Mouse (Mus musculus): Measurements from ENCODE around the gene Slc38a10. TPM values are rescaled to one million over a fixed set of nuclear protein-coding genes. Genes with fewer than 3 reads are reported as not detected.

Slc38a10 gene
- total RNA-seq, 2 experiments from 2014 or later, result 32.2 to 51.7 TPM

DNA sequence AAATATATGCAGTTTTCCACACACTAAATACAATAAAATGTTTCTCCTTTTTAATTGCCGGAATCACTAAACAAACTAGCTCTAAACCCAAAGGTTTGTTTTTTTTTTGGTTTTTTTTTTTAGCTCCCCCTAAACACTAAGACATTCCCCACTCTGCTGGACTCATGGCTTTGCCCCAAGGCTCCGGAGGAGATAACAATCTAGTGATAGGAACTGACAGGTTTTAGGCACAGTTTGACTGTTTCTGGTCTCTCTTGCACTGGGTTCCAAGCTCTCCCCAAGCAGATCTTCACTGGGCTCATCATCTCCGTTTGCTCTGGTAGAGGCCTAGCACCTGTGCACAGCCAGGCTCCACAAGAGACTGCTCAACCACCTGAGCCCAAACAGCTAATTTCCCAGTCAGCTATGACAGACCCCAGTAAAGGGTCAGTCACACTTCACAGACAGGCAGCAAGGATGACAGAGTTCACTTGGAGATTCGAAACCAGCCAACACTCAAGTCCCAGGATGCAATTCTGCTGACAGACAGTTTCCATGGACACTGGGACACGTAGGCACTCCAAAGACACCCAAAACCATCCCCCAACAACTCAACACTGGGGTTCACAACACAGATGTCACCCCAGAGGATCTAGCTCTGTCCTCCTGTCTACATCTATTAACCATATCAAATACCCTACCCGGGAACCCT is 1.5 kb downstream of the Slc38a10 start:
- intact Hi-C loops (cut with DNase I), result no loop called here

DNA sequence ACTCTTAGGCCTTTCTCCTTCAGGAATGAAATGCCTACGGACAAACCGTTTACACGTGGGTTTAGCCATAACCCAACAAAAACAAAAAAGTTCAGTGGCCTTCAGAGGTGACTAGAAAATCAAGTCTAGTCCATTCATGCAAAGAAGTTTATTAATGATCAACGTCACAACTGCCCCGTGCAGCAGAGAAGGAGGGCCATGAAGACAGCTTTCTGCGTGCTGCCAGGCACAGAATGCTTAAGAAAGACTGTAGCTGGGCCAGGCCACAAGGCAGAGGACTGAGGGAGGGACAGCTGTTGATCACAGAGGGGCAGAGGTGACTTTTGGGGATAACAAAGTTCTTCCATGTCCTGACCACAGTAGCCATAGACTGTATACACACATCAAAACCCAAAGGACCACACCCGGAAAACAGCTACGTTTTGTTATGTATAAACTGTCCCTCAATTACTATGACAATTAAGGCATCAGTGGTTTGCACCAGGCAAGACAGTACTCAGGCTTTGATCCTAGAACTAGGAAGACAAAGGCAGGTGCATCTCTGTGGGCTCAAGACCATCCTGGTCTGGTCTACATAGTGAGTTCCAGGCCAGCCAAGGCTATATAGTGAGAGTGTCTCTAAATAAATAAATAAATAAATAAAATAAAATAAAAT is 2.8 kb downstream of the Slc38a10 start:
- intact Hi-C loops (cut with DNase I), result no loop called here
- no peak for TF ChIP-seq CTCF (IDR thresholded peaks at IDR 0.05)
- DNase-seq, result no peak
- Histone ChIP-seq H3K27ac (no peak overlapping the region), H3K4me3 (no peak overlapping the region)

More for the DNA sequence above, 1.5 kb downstream of the Slc38a10 start:
- Histone ChIP-seq H3K27ac (peak overlapping the region; percentile 93), H3K4me3 (peak overlapping the region; percentile 99)
- no peak for TF ChIP-seq CTCF (IDR thresholded peaks at IDR 0.05)
- no peak for DNase-seq

DNA sequence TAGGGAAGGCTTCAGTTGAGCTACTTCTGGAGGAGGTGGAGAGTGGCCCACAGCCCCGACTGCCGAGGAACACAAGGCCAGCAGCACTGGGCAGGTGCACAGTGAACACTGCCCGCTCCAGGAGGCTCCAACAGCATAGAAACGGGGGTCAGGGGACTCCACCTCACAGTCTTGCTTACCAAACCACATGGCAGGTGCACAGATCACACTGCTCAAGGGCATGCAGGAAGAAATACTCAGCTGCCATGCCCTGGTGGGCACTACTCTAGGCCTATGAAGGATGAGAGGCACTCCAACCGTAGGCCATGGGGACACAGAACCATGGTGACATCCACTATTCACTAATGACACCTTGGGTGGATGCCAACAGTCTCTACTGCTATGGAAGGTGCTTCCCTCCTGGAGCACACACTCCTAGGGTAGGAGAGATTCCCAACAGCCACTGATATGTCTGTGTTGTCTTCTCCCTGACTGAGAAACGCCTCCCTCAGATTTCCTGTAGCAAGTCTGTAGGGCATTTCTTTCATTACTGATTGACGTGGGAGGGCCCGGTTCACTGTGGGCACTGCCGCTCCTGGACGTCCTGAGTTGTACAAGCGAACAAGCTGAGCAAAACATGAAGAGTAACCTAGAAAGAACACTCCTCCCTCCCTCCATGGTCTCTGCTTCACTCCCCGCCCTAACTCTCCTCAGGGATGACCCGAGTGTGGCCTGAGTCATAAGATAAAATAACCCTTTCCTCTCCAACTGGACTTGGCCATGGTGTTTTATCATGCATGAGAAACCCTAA is 7.2 kb downstream of the Slc38a10 start:
- TF ChIP-seq CTCF (IDR thresholded peaks at IDR 0.05), result no peak
- no peak for DNase-seq
- Histone ChIP-seq H3K27ac (peak overlapping the region; percentile 81), H3K4me3 (no peak overlapping the region)
- intact Hi-C loops (cut with DNase I), result no loop called here

DNA sequence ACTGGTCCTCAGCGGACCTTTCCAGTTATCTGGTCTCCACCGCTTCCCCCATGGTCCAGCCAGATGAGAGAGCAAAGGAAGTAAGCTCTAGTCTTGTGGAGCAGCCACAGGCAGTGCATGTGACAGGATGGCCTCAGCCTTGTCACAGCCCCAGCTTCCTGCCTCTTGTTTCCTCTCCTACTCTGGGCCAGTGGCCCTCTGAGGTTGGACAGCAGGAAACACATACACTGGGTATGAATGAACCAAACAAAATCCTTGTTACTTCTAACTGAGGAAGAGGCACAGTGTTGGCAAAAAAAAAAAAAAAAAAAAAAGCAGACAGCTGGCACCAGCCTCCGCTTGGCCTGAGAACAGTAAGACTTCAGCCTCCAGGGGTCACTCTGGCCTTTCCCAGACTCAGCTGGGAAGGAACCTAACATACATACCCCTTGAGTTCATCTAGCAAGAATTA is 8.5 kb downstream of the Slc38a10 start:
- intact Hi-C loops (cut with DNase I), result no loop called here
- peak; percentile 53 for DNase-seq
- peak overlapping the region; percentile 81 for H3K27ac ChIP-seq
- TF ChIP-seq CTCF (IDR thresholded peaks at IDR 0.05), result peak; percentile 53
- H3K4me3 ChIP-seq, result no peak overlapping the region

DNA sequence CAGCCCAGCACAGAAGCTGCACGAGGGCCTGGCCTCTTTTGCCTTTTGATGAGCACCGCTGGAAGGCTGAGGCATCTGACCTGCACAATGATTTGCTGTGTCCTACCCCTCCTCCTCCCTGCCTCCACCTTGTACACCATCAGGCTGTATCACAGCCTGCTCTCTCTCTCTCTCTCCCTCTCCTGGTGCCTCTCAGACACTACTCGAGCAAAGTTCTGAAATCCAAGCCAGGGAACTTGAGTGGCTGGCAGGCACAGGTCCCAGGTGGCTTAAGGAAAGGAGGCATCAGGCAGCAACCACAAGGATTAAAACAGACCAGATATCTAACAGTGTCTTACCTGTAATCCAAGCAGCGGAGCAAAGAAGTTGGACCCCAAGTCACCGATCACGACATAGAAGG is 10.9 kb downstream of the Slc38a10 start:
- Histone ChIP-seq H3K27ac (peak overlapping the region; percentile 74), H3K4me3 (no peak overlapping the region)
- DNase-seq, result peak; percentile 65
- intact Hi-C loops (cut with DNase I), result no loop called here
- peak; percentile 50 for TF ChIP-seq CTCF (IDR thresholded peaks at IDR 0.05)

DNA sequence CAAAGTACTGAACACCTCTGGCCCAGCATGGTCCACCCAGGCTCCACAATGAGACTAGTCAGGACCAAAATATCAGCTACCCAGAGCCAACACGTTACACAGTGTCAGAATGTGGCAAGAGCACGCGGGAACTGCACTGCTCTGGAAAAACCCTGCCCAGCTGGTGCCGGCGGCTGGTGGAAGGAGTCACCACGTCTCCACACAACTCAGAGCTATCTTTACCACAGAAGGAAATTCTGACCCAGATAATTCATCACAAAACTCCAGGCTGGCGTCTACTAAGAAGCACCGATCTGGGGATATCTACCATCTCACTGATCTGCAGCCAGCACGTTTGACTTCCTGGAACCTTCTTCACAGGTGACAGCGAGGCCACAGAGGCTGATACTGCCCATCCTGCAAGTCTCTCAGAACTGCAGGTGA is 11.8 kb downstream of the Slc38a10 start:
- no peak for TF ChIP-seq CTCF (IDR thresholded peaks at IDR 0.05)
- peak; percentile 59 for DNase-seq
- Histone ChIP-seq H3K4me3 (no peak overlapping the region), H3K27ac (peak overlapping the region; percentile 74)
- intact Hi-C loops (cut with DNase I), result no loop called here

DNA sequence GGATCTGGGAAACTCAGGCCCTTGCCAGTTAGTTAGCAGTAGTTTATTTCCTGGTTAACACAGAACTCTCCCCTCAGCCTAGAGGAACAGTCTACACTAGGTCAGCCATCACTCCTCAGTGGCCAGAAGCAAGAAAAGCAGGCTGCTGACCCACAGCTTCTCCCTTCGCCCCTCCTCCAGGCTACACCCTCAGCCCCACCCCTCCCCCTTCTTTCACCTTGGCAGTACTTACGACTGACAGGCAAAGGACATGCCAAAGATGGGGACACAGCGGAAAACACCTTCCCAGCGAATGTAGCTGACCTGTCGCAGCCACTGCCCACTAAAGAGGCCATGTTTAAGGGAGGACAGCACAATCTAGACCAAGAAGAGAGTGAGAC is 13.5 kb downstream of the Slc38a10 start:
- intact Hi-C loops (cut with DNase I), result no loop called here
- TF ChIP-seq CTCF (IDR thresholded peaks at IDR 0.05), result no peak
- Histone ChIP-seq H3K4me3 (peak overlapping the region; percentile 24), H3K27ac (peak overlapping the region; percentile 74)
- peak; percentile 60 for DNase-seq

DNA sequence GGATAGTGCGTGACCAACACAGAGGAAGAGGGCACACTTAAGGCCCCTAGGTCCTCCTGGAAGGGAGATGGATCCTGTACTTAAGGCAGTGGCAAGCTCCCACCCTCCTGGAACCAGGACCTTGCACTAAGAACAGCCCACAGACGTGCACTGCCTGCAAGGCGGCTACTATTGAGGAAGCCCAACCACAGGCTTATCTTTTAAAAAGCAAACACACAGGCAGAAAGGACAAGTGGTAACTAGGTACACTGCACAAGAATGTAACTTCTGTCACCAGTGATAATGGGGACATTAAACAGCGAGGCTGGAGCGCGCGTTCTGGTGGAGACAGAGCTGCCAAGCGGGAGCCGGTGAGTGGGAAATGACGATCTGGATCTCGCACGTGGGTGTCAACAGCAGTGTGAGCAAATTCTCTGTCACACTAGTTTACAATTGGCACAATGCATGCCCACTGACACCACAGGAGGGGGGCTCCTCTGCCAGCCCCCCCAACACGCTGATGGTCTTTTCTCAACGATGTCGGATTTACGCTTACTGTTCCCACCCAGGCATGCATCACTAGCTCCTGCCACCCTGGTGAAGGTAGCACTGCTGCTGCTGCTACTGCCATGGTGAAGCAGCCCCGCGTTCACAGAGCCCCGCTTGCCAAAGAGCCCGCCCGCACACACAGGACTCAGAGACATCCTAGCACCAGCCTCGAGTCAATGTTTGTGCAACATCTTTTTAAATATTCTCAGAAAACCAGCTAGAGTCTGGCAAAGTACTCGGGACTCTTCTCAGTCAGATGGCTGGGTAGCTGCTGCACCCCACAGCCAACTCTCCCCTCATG is 14.1 kb downstream of the Slc38a10 start:
- no peak for TF ChIP-seq CTCF (IDR thresholded peaks at IDR 0.05)
- intact Hi-C loops (cut with DNase I), result no loop called here
- Histone ChIP-seq H3K4me3 (no peak overlapping the region), H3K27ac (peak overlapping the region; percentile 74)
- DNase-seq, result peak; percentile 33

DNA sequence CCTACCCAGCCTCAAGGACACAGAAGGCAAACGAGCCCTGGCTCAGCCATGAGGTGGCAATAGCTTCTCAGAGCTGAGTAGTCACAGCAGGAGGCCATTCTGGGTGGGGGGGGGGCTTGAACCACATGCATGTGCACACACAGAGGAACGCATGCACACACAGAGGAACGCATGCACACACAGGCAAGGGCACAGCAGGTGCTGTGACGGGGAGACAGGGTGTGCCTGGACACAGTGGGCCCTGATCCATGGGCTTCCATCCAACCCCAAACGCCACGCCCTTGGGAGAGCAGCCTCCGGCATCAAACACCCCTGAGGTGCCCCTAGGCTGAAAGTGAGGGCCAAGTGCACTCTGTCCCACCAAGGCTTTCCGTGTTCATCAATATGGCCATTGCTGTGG is 15.0 kb downstream of the Slc38a10 start:
- Histone ChIP-seq H3K4me3 (no peak overlapping the region), H3K27ac (peak overlapping the region; percentile 31; the same call in 1 of the 2 replicates)
- DNase-seq, result peak; percentile 42
- intact Hi-C loops (cut with DNase I), result no loop called here
- TF ChIP-seq CTCF (IDR thresholded peaks at IDR 0.05), result no peak

DNA sequence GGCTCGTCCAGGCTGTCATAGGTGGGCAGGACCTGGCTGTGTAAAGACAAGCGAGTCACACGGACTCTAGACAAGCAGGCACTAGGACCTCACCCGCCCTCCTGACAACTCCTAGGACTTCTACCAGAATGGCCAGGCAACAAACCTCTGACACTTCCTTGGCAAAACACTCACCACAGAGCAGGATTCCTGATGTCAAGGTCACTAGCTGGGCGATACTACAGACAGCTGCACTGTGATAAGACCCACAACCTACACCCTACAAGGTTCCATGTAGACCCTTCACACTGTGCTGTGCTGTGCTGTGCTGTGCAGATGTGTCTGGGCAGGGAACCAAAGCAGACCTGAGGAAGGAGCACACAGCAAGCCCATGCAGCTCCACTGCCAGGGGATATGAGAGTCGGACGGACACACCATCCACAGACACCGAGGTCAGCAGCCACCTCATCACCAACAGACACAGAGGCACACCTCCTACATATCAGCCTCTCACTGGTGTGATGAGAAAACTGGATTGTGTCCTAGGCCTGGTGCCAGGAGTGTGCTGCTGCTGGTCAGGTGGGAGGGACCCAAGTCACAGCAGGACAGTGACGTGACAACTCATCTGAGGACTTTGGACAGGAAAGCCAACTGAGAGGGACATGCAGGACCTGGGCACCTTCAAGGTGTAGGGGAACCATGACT is 16.2 kb downstream of the Slc38a10 start:
- no peak overlapping the region for H3K4me3 ChIP-seq
- no peak for TF ChIP-seq CTCF (IDR thresholded peaks at IDR 0.05)
- intact Hi-C loops (cut with DNase I), result no loop called here
- H3K27ac ChIP-seq, result peak overlapping the region; percentile 31; the same call in 1 of the 2 replicates
- no peak for DNase-seq

DNA sequence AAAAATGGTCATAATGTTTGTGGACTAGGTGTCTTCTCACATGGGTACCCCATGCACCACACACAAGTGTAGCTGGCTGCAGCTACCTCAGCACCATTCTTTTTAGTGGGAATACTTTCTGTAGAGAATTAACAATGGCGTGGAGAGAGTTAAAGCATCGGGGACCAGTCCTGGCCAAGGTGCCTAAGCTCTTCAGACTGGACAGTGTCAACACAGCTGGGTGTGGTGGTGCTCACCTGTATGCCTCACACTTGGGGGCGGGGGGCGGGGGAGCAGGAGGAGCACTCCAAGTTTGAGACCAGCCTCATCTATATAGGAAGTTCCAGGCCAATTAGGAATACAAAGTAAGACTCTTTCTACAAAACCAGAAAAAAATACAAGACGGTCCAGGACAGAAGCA is 17.0 kb downstream of the Slc38a10 start:
- intact Hi-C loops (cut with DNase I), result no loop called here
- Histone ChIP-seq H3K4me3 (no peak overlapping the region), H3K27ac (no peak overlapping the region)
- TF ChIP-seq CTCF (IDR thresholded peaks at IDR 0.05), result no peak
- DNase-seq, result no peak

DNA sequence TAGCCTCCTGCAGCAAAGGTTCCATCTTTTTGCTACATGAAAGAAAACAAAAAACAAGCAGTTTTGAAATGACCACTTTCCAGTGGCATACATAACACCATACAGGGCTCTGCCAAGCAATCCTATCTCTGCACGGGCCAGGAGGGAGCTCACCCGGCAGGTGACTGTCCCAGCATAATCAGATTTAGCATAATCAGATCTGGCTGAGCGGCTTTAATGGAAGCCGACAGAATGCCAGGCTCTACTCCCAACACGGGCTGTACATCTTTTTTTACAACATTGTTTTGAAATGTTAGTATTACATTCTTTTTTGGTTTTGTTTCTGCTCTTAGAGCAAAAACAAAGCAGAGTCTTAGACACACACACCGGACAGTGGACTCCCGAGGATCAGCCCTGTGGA is 21.9 kb downstream of the Slc38a10 start:
- Histone ChIP-seq H3K27ac (no peak overlapping the region), H3K4me3 (no peak overlapping the region)
- DNase-seq, result no peak
- no peak for TF ChIP-seq CTCF (IDR thresholded peaks at IDR 0.05)
- intact Hi-C loops (cut with DNase I), result no loop called here
